Mouse (Mus musculus): ENCODE measurements around the gene Olfr324.

Gene Olfr324

GRCm38 (mm10) chr11:58594814-58595213 lies at the start of gene Olfr324:
Gene Olfr324 (plus strand): TSS chr11:58595114.
- DNase-seq (ENCODE audit: low read depth in 2 of 2, low spot score in 2 of 2), result no peak

GRCm38 (mm10) chr11:58546322-58546721 lies 48.6 kb upstream of the Olfr324 start, which contains the start of gene Olfr329-ps:
Gene Olfr329-ps (minus strand): TSS chr11:58546422.
- no peak for DNase-seq (ENCODE audit: low read depth in 2 of 2, low spot score in 2 of 2)

GRCm38 (mm10) chr11:58555536-58555935 lies 39.4 kb upstream of the Olfr324 start, which contains the start of gene Olfr328:
Gene Olfr328 (minus strand): TSS chr11:58555636.
- DNase-seq (ENCODE audit: low read depth in 2 of 2, low spot score in 2 of 2), result no peak

GRCm38 (mm10) chr11:58570405-58570804 lies 24.5 kb upstream of the Olfr324 start, which contains the start of gene Olfr224:
Gene Olfr224 (minus strand): TSS chr11:58570553.
- DNase-seq (ENCODE audit: low read depth in 2 of 2, low spot score in 2 of 2), result no peak

GRCm38 (mm10) chr11:58577430-58577829 lies 17.5 kb upstream of the Olfr324 start, which contains the start of gene Olfr325:
Gene Olfr325 (plus strand): TSS chr11:58577730.
- no peak for DNase-seq (ENCODE audit: low read depth in 2 of 2, low spot score in 2 of 2)

GRCm38 (mm10) chr11:58578636-58579035 lies 16.3 kb upstream of the Olfr324 start:
- DNase-seq (ENCODE audit: low read depth in 2 of 2, low spot score in 2 of 2), result no peak

GRCm38 (mm10) chr11:58587898-58588348 lies 7.0 kb upstream of the Olfr324 start:
- DNase-seq (ENCODE audit: low read depth in 2 of 2, low spot score in 2 of 2), result peak; percentile 25 to 27

GRCm38 (mm10) chr11:58588620-58589250 lies 6.2 kb upstream of the Olfr324 start:
- no peak for DNase-seq (ENCODE audit: low read depth in 2 of 2, low spot score in 2 of 2)

GRCm38 (mm10) chr11:58597837-58598236 lies 2.9 kb downstream of the Olfr324 start:
- no peak for DNase-seq (ENCODE audit: low read depth in 2 of 2, low spot score in 2 of 2)

- no peak for DNase-seq (ENCODE audit: low read depth in 2 of 2, low spot score in 2 of 2)
Measured at GRCm38 (mm10) chr11:58602062-58602461, 7.1 kb downstream of the Olfr324 start.

- no peak for DNase-seq (ENCODE audit: low read depth in 2 of 2, low spot score in 2 of 2)
Measured at GRCm38 (mm10) chr11:58602800-58603560, 8.1 kb downstream of the Olfr324 start.

- DNase-seq (ENCODE audit: low read depth in 2 of 2, low spot score in 2 of 2), result no peak
Measured at GRCm38 (mm10) chr11:58604688-58605087, 9.8 kb downstream of the Olfr324 start.

GRCm38 (mm10) chr11:58605228-58605627 lies 10.3 kb downstream of the Olfr324 start:
- DNase-seq (ENCODE audit: low read depth in 2 of 2, low spot score in 2 of 2), result no peak

- no peak for DNase-seq (ENCODE audit: low read depth in 2 of 2, low spot score in 2 of 2)
Measured at GRCm38 (mm10) chr11:58606177-58606919, 11.4 kb downstream of the Olfr324 start.

- no peak for DNase-seq (ENCODE audit: low read depth in 2 of 2, low spot score in 2 of 2)
Measured at GRCm38 (mm10) chr11:58607030-58607429, 12.1 kb downstream of the Olfr324 start.

- DNase-seq (ENCODE audit: low read depth in 2 of 2, low spot score in 2 of 2), result no peak
Measured at GRCm38 (mm10) chr11:58613359-58613758, 18.4 kb downstream of the Olfr324 start.

GRCm38 (mm10) chr11:58614526-58614925 lies 19.6 kb downstream of the Olfr324 start:
- no peak for DNase-seq (ENCODE audit: low read depth in 2 of 2, low spot score in 2 of 2)

- DNase-seq (ENCODE audit: low read depth in 2 of 2, low spot score in 2 of 2), result no peak
Measured at GRCm38 (mm10) chr11:58615975-58616374, 21.1 kb downstream of the Olfr324 start, which contains the start of gene 2210407C18Rik. Gene 2210407C18Rik (minus strand): TSS chr11:58616075.

- DNase-seq (ENCODE audit: low read depth in 2 of 2, low spot score in 2 of 2), result no peak
Measured at GRCm38 (mm10) chr11:58618369-58618768, 23.5 kb downstream of the Olfr324 start.

GRCm38 (mm10) chr11:58618793-58619192 lies 23.9 kb downstream of the Olfr324 start:
- DNase-seq (ENCODE audit: low read depth in 2 of 2, low spot score in 2 of 2), result no peak

- DNase-seq (ENCODE audit: low read depth in 2 of 2, low spot score in 2 of 2), result no peak
Measured at GRCm38 (mm10) chr11:58626146-58626545, 31.2 kb downstream of the Olfr324 start.

Data from CD8-positive naive resting alpha-beta T cell, adult 2 months (primary cell).